Mouse (Mus musculus) fat pad, adult 2 months (tissue): ENCODE results near the gene Inpp5k.

Source experiments
- DNase-seq: peaks from one replicate; pipeline ENCODE4 v3.0.0-alpha.2; 2011; ENCODE audit warnings: low read depth, low spot score; ENCODE audit errors: extremely low read depth

The Inpp5k gene

DNA sequence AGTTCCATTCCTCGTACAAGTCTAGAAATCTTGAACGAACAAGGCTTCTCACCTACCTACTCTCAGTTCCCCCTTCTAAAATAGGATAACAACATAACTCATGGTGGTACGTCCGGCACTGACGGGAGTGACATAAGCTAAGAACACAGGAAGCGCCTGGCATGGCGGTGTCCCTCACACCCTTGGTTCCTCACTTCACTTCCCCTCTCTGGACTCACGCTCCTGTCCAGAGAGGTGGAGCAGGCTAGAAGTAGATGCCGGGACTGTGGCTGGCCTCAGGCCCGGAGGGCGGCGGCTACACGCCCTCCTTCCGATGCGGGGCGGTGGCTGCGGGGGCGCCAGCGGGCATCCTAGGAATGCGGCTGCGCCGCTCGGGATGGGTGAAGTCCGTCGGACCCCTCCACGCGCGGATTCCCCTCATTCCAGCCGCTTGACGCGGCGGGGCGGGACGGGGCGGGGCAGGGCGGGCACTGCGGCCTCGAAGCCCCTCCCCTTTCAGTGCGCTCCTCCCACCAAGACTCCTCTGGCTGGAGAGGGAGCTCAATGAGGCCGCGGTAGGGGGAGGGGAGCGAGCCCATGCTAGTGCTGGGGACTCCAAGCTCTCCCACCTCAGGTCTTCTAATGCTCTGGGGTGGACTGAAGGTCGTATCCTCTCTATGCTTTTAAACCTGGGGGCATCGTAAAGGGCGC is 23.1 kb downstream of the Inpp5k start:
- no peak for DNase-seq

DNA sequence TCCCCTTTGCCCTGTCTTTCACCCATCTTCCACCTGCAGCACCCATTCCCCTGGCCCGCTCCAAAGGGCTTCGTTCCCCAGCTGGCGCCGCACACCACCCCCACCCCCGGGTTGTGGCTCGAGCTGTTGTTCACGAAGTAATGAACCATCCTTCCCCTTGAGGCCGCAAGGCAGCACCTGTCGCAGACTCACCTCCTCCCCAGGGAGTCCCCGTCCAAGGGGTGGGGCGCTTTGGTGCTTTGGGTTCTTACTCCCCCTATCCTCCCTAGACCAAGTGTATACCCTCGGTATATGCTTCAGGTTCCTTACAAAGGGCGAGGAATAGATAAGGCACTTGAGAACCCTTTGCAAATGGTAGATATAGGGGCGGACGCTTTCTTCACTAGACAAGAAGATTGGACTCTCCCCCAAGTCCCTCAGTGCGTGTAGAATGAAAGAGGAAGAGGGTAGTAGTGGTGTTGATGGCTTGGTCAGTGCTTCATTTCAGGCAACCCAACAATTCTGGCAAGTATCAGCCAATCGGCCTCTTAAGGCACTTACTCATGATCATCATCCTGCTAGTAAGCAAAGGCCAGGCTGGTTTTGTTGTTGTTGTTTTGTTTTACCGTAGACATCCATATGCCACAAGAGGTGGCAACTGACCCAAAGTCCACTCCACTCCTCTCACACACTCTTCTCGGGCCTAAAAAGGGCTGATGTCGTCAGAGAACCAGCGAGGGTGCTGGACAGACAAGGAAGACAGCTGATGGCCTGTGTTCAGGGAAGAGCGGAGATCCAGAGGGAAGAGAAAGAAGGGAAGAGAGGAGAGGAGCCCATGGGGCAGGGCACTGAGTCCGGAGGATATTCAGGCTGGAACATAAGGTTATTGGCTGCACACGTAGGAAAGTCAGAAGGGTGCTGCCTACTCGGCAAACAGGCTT is 23.9 kb downstream of the Inpp5k start:
- no peak for DNase-seq

DNA sequence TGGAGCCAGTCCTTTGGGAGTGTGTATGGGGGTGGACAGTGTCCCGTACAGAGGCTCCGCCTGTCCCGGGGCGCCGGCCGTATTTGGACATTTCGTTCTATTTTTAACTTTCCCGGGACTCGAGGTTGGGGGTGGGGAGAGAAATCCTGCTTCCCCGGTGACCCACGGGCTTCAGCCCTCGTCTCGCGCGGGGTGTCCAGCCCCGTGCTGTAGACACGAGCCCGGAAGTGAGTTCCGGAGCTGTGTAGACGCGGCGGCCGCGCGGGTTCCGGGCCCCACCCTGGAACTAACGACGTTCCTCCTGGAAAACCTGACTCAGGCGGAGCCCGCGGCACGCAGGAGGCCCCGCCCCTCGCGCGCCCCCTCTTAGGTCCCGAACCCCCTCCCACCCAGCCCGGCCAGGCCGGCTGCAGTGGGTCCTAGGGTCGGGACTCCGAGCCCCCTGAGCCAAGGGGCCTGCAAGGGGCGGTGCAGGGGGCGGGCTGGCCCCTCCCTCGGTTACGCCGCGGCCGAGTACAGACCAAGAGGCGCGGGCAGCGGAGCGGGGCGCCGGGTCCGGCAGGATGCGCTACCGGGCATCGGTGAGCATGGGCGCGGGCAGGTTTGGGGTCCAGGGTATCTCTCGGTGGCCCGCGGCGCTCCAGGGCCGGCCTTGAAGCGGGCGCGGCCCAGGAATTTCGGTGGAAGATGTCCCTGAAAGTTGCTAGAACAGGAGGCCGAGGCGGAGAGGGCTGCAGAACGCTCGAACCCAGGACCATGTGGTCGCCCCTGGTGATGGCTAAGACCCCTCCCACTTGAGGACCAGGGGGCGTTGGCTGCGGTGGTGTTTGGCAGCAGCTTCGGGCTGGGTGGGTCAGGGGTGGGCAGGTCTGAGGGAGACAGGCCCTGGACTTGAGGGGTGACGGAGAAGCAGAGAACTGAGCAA is 25.1 kb downstream of the Inpp5k start:
- DNase-seq = no peak

DNA sequence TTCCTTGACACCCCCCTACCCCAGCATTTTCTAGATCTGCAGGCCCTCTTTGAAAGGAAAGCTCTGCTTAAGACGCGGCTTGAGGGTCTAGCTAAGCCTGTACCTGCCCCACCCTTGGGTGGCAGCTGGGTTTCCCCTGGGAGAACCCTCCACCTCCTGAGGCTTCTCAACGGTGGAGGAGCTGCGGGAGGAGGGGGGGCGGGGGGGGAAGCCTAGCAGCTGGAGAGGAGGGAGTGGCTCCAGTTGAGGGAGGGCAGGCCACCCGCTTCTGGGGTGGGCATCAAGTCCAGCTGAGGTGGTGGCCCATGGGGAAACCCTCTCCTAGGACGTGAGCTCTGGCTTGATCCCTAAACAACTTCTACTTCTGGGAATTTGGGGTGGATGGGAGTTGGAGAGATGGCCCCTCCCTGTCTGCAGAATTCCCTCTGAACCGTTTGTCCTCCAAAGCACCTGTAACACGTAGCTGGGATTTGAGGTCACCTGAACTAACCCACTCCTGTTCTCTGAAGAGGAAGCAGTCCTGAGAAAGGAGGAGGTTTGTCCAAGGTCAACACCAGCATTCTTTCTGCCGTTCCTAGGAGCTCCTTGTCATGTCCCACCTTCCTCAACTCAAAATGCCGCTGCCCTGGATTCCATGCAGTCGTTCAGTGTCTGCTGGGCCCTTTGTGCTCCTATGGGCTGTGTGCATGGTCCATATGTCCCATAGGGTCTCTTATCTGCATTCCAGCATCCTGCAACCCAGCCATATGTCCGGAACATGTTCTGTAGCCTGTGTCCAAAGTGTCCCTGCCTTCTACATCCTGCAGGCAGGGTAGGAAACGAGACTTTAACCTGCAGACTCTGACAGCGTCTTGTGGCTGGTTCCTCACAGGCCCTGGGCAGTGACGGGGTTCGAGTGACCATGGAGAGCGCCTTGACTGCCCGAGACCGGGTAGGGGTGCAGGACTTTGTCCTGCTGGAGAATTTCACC is 26.1 kb downstream of the Inpp5k start:
- no peak for DNase-seq

DNA sequence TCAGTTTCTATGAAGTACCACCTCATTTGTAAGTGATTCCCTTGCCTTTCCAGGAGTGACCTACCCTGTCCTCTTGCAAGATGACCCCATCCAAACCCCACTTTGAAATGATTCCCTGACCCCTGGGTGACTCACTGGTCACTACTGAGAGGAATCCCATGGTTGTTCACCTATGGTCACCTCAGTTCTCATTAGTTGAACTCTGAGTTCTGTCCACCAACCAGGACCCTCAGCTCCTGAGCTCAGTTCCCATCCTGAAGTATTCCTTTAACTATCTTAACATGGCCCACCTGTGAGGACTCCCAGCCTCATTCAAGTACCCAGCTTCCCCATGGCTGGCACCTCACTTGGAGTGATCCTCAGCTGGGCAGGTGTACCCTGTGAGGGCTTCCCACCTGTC is 27.1 kb downstream of the Inpp5k start:
- DNase-seq = no peak

DNA sequence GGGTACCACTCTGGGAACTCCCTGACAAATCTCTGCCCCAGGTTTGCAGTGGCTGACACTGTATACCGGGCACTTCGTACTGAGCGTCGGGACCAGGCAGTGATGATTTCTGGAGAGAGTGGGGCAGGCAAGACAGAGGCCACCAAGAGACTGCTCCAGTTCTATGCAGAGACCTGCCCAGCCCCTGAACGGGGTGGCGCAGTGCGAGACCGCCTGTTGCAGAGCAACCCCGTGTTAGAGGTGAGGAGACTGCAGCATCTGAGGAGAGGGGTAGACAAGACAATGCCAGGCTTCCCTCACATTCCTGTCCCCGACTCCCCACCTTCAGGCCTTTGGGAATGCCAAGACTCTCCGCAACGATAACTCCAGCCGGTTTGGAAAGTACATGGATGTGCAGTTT is 27.5 kb downstream of the Inpp5k start:
- no peak for DNase-seq

DNA sequence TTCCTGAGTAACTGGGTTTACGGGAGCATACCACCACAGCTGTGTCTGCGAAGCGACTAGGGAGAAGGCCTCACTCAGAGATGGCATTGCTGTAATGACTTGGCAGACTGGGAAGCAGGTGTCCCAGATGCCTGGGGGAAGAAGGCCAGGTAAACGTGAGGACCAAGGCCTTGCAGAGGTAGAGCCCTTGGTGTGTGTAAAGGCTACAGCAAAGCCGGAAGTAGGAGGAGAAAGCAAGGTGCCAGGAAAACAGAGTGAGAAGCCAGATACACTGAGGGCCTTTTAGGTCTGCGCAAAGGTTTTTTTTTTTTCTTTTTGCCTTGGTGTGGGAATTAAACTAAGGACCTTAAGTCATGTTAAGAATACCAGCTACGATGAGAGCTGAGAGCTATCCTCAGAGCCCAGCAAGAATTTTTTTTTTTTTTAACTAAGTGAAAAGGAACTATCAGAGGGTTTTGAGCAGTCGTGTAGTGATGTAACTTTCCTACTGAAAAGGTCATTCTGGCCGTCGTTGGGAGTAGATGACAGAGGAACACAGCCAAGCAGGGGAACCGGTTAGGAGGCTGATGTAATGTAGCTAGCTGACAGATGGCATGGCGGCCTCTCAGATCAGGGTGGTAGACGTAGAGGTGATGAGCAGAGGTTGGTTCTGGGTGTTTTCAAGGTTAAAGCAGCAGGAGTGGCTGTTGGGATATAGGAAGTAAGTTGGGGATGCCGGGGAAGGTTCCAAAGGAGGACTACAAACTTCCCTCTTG is 28.4 kb downstream of the Inpp5k start:
- DNase-seq = peak; percentile 56

DNA sequence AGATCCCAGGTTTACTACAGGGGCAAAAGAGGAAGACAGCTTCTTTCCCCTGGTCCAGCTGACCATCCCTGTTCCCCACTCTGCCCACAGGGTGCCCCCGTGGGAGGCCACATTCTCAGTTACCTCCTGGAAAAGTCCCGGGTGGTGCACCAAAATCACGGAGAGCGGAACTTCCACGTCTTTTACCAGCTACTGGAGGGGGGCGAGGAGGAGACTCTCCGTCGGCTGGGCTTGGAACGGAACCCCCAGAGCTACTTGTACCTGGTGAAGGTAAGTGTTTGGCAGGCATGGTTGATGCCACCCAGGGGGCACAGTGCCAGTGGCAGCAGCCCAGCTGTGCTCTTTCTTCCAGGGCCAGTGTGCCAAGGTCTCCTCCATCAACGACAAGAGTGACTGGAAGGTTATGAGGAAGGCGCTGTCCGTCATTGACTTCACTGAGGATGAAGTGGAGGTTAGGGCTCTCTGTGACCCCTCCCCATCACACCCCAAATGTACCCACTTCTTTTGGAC is 29.3 kb downstream of the Inpp5k start:
- no peak for DNase-seq

DNA sequence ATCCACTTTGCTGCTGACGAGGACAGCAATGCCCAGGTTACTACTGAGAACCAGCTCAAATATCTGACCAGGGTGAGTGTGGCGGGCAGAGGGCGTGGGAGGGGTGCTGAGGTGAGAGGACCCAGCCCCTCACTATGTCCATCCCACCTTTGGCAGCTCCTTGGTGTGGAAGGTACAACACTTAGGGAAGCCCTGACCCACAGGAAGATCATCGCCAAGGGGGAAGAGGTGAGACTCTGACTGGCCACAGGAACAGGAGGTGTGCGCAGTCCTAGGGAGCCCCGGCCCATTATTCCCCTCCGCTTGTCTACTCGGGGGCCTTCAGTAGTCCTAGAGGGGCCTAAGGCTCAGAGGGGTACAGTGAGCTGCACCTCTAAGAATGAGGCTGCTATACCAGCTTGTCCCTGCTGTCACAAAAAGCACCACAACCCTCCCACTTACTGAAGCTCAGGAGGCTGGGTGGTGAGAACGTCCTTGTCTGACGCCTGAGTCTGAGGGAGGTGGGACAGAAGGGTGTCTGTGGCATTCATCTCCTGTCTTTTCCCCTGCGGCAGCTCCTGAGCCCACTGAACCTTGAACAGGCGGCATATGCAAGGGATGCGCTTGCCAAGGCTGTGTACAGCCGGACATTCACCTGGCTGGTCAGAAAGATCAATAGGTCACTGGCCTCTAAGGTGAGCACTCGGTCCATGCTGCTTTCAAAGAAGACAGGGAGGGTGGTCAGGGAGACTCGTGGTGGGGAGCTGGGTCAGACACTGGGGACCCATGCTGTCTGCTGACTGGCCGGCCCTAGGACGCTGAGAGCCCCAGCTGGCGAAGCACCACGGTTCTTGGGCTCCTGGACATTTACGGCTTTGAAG is 30.4 kb downstream of the Inpp5k start:
- DNase-seq = no peak

DNA sequence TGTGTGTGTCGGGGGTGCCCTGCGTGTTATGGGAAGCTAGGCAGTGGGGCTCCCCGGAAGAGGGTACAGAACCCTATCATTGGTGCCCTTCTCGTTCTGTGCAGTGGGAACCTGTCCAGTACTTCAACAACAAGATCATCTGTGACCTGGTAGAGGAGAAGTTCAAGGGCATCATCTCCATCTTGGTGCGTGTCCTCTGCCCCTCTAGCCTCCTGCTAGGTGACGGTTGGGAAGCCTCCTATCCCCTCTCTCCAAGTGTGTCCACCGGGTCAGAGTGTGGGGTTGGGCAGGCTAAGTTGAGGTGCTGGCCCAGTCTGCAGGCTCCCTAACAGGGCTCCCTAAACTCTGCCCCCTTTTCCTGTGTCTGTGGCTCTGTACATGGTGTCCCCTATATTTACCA is 31.3 kb downstream of the Inpp5k start:
- DNase-seq = no peak

DNA sequence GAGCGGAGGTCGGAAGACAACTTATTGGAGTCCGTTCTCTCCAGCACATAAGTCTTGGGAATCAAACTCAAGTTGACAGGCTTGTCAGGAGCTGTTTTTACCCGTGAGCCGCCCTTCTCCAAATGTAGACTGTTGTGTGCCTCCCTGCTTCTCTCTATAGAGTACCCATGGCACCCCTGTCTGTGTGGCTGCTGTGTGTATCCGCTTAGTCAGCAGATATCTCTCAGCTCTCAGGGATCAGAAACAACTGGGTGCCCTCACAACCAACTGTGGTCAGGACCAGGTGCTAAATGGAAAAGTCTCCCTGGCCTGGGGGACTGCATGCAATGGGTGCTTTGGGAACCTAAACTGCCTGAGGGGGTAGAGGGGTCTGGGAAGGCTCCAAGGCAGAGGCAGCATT is 35.5 kb downstream of the Inpp5k start:
- DNase-seq = no peak

DNA sequence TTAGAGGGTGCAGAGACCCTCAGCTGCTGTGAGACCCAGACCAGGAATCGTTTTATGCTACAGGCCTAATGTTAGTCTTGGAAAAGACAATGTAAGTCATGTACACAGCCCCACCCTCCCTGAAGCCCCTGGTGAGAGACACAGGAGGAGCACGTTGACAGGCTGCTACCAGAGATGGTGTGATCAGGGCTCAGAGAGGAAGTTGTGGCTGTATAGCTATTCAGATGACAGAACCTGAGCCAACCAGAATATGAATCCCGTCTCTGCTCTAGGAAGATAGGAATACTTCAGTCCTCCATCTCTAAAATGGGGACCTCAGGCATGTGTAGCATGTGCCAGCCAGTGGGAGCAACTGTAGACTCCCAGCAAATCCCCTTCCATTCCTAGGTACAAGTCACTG is 37.8 kb downstream of the Inpp5k start:
- DNase-seq = no peak

DNA sequence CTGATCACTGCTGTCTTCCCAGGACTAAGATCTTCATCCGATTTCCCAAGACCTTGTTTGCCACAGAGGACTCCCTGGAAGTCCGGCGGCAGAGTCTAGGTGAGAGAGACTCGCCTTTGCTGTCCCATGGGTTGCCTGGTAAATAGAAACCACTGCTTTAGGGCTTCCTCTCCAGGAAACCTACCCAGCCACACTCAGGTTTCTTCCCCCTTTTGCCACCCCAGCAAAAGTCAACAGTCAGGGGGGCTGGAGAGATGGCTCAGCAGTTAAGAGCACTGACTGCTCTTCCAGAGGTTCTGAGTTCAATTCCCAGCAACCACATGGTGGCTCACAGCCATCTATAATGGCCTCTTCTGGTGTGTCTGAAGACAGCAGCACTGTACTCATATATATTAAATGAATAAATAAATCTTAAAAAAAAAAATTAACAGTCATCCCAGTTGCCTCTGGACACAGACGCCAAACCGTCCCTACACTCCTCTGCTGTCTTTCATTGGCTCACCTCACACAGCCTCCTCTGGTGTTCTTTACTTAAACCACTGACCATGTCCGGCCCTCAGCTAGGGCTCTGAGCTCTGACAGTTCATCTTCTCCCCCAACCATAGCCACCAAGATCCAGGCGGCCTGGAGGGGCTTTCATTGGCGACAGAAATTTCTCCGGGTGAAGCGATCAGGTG is 38.5 kb downstream of the Inpp5k start:
- no peak for DNase-seq

DNA sequence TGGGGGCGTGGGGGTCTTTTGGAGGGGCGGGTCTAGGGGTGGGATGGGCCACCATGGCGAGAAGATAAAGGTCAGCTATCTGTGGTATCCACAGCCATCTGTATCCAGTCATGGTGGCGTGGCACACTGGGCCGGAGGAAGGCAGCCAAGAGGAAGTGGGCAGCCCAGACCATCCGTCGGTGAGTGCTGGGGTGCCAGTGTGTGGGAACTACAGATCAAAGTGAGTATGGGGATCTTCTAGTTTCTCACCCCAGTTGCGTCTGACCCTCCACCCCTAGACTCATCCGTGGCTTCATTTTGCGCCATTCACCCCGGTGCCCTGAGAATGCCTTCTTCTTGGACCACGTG is 39.0 kb downstream of the Inpp5k start:
- no peak for DNase-seq

DNA sequence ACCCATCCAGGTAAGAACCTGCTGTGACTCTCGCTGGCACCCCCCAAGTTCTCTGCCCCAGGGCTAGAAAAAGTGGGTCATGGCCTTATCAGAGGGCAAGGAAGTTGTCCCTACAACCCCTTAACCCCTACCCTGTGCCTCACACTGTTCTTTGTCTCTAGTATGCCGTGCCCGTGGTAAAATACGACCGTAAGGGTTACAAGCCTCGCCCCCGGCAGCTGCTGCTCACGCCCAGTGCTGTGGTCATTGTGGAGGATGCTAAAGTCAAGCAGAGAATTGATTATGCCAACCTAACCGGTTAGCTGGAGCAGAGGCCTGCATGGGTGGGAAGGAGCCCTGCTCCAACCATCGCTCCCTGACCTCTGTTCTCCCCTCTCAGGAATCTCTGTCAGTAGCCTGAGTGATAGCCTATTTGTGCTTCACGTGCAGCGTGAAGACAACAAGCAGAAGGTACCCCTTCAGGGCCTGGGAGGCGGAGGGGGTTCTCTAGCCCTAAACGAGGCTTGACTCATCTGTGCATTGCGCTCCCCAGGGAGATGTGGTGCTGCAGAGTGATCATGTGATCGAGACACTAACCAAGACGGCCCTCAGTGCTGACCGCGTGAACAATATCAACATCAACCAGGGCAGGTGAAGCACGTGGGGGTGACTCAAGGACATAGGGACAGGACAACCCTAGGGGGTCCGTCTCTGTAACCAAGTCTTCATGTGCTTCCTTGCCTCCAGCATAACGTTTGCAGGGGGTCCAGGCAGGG is 40.8 kb downstream of the Inpp5k start:
- DNase-seq = no peak

DNA sequence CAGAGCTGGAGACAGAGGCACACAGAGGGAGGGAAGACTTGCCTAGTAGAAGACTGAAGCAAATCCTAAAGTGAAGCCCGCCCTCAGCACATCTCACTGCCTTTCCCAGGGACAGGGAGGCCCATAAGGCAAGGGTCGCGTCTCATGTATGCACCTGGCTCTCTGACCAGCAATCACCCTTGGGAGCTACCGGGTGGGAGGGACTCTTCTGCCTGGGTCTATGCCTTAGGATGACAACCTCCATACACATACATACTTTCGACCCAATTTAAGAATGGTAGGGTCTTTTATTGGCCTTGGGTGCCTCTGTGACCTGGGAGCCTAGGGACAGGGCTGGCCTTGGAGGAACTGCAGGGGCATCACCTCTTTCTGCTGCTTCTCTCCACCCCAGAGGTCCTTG is 42.6 kb downstream of the Inpp5k start:
- DNase-seq = no peak

DNA sequence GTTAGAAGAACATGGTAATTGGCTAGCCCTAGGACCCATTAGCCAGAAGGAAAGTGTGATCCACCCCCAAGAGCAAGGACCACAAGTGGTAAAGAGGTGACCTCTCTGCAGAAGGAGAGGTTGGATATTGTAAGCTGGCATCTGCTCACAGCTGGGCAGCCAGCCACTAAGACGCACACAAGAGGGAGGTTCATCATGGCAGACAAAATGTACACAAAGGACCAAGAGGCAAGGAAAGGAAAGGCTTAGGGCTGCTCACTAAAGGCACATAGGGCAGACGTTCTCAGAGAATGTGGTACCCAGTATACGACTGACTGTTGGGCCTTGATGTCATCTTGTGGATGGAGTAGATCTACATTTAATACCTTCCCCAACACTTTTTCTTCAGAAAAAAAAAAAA is 44.1 kb downstream of the Inpp5k start:
- no peak for DNase-seq
